Mouse (Mus musculus) fibroblast of lung, adult 2 months (primary cell): ENCODE measurements at regions not wholly inside any gene's neighbourhood (a gene's known extent, or its start where the extent isn't known, plus 50 kb on each side); places are given as distances from the start of the nearest gene placed in this dataset.

Source experiments
- DNase-seq: peaks from one replicate; pipeline ENCODE4 v3.0.0-alpha.2; 2011; ENCODE audit warnings: low read depth

DNA sequence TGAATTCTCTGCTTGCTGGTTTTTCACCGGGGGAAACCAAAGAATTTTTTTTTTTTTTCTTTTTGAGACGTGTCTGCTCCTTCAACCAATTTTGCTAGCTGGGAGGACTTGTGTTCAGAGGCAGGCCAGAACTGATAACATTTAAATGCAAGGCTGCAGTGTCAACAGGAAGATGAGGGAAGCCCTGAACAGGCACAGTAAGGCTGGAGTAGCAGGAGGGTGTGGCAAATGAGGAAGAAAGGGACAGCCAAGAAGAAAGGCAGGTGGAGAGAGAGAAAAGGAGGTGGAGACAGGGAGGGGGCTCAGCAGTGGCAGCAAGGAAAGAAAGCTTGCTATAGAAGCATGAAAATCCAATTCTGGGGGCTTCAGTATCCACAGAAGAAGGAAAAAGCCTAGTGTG lies 130.4 kb upstream of the Cadm1 start:
- no peak for DNase-seq

DNA sequence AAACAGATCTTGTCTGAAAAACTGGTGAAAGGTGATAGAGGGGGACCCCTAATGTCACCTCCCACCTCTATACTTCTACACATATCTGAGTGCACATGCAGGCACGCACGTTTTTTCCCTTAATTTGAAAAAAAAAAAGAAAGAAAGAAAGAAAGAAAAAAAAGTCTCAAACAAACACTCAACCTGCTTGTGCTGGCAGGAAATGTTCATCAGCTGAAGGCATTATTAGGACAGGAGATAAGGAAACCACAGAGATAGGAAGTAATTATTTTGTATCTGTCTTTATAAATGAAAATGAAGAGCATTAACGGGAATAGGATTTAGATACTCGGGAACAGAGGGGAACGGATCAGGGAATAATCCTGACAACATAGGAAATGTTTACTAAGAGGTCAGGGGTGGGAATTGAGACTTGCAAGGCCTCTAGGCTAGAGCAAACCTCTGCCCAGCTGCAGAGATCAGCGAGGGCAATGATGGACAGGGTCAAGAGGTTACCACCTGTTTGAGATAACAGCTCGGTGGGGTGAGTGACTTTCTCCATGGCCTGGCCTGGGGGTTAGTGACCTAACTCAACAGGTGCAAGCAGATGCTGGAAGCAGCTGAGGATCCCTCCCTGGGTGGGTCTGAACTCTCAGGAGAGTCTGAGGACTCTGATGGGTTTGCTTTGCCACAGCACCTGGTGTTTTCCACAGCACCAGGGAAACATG lies 129.7 kb upstream of the Cadm1 start:
- no peak for DNase-seq

DNA sequence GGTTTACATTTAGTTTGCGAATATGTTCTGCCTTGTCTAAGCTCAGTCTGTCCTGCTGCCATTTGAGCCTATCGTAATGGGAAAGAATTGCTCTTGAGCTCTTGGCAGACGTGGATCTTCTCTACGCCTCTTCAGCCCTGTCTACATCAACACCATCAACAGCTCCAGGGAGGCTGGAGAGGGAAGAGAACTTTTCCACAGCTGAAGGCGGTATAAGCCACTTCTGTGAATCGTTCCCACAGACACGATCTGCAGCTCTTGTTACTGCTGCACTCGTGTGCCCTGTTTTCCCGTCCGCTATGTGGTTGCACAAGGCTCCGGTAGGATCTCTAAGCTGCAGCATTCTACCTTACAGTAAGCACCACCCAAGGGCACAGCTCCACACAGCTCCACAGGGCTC lies 128.5 kb upstream of the Cadm1 start:
- DNase-seq: no peak

DNA sequence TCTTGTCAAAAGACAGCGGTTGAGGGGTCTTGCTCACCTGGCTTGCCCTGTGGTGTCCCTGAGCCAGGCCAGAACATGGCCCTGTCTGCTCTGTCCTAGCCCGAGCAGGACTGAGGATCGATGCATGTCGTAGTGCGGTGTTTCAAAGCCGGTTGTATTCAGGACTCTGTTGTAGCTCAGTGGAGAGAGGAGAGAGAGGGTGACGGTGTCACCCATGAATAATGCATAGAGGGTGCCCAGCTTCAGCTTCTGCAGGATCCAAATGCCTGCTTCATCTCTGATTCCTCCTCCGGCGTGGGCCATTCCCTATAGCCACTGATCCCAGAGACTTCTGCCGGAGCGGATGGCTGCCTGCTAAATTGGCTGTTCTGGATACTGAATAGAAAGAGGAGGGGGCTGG lies 126.7 kb upstream of the Cadm1 start:
- no peak for DNase-seq

DNA sequence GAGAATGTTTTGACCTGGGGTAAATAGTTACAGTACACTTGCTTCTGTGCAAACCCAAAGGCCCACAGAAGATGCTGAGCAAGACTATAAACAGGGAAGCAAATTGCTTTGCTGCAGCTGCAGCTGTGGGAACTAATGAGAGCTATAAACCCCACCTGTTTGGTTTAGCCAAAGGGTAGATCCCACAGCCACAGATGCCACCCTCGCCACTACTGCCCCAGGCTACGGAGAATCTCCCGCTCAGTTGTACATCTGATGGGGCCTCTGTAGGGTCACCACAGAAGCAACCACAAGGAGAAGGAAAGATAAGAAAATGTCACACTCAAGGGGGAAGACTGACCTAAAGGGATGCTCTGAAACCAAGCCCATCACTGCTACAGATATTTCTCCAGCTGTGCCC lies 125.2 kb upstream of the Cadm1 start:
- no peak for DNase-seq

DNA sequence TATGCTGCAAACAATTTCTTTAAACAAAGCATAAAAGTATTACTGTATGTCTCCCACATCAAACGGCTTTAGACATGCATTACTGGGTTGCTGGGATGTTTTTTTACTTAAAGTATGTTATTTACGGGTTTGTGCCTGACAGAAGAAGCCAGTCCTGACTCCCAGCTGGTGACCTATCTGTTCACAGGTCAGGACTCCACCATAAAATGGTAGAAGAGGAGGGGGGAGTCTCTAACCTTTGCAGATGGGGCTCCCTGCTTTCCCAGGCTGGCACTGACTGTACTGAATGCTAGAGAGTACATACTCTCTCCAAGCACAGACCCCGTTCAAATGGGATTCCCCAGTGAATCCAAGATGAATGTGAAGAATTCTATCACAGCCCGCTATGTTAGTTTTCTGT lies 124.4 kb upstream of the Cadm1 start:
- no peak for DNase-seq

DNA sequence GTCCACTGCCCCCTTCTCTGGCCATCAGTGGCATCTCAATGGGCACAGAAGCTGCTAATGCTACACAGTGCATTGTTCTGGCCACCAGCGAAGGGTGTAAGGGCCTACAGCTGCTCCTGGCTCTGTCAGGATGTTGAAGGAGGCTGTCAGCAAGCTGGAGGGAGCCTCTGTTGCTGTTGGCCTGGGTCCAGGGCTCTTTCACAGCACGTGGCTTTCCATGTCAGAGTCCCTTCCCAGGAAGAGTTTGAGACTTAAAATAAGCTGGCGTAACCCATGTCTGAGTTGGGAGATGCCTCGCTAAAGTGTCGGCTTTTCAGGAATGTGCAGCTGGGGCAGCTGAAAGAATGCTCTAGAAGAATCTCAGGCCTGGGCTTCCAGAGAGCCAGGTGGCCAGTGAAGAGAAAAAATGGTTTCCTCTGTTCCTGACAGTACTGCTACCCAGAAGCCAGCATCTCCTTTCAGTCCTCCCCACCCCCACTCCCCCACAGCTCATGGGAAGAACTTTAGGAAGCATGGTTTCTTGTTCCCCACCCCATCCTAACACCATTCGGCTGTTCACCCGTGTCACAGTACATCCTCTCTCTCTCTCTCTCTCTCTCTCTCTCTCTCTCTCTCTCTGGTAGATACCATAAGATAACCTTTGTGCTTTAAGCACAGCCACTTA lies 122.8 kb upstream of the Cadm1 start:
- no peak for DNase-seq

DNA sequence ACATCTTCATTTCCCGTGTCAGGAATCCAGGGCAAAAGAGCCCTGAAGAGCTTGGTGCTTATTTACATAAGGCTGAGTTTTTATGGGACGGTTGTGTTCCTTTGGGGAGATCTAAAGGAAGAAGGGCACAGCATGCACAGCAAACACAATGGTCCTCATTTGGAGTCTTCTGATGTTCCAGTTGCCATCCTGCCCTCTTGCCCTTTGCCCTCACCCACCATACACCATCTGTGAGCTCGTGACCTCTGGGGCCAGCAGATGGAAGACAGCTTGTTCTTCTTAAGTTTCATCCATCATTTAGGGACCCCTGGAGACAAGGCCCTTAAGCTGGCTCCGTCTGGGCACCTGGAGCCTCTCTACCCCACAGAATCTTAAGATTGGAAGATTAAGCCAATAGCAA lies 121.9 kb upstream of the Cadm1 start:
- no peak for DNase-seq

DNA sequence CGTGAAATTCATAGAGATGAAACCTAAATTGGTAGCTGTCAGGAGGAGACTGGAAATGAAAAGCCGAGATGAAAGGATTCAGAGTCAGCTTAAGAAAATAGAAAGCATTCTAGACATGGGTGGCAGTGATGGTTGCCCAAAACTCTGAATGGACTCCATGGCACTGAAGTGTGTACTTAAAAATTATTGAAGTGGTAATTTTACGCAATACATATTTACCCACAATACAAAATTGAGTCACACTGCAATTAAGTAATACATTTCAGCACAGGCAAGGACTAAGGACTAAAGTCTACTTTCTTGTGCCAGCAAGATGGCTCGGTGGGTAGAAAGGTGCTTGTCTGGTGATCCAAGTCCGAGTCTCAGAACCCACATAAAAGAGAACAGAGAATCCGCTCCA lies 120.4 kb upstream of the Cadm1 start:
- no peak for DNase-seq

DNA sequence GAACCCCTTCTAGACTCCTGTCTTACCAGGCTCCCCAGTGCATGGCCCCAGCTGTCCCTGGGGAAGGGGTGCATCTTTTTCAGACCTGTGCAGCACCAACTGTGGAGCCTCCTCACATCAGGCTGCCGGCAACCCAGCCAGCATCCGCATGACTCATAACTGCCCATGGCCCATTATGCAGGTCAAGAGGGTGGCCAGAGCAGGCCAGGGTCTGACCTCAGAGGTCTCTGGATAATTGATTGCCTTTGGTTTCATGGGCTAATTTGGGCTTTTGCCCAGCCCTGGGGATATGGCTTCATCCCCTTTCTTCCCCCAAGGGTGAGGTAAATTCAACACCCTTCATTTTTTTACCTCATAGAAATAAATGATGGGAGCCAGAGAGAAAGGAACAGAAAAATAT lies 117.2 kb upstream of the Cadm1 start:
- DNase-seq: no peak

DNA sequence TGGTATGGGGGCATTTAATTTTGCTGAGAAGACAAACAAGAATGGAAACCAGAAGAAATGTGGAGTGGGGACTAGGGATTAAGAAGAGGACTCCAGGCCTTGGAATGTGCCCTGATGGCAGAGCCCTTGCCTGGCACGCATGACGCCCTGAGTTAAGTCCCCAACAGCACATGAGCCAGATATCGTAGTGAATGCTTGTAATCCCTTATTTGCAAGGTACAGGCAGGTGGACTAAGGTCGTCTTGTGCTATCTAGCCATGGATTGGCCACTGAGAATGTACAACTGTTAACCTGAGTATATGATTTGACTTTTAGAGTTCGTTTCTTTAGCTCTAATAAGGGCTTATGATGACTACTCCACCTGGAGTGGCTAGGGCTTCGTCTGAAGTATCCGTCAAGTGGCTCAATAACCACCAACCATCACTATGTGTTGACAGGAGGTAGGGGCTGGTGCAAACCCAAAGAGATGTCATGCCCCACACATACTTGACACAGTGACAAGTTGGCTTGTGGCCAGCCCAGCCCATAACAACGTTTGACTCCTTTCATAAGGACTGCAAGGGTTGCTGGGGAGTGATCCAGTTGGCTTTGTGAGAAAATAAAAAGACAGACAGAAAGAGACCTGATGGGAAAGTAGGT lies 115.5 kb upstream of the Cadm1 start:
- no peak for DNase-seq

DNA sequence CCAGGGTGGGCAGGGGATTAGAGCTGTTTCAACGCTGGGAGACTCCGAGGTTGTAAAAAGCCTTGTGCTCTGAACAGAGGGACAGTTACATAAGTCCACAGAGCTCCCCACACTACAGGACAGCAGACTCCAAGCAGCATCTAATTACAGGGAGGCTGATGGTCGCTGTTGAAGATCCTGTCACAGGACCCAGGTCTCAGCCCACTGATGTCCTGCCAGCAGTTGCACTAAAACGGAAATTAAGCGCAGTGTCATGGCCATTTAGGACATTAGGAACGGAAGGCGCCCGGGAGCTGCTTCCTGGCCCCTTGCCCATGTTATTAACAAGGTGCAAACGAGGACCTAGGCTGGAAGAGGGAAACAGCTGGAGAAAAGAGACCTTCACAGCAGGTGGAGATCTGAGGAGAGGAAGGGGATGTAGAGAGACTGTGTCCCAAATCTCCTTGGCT lies 107.8 kb upstream of the Cadm1 start:
- DNase-seq: no peak

DNA sequence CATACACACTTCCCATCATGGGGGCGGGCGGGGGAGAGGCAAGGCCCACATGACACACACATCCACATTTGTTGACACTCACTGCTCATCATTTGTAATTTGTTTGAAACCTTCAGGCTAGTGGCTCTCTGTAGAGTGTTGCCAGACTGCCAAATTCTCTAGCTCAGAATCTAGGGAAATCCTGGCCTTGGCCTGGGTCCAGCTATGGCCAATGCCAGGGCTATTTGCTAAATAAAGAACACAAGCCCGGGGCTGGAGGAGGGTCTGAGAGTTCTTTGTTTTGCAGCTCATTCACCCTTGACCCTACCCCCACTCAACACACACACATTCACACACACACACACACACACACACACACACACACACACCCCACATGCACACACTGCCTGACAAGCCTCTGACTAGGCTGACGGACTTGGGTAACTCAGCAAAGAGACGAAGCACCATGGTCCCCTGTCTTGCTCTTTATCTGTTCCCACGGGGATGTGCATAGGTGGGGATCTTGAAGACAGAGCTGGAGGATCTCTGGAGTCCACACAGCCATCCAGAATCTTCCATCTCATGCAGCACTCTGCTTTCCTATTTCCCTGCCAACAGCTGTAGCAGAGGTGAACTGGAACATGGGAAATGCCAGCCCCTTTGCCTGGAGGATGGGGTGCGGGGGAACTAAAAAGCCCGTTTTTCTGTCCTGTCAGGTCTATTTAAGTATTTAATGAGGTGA lies 107.1 kb upstream of the Cadm1 start:
- DNase-seq: no peak

DNA sequence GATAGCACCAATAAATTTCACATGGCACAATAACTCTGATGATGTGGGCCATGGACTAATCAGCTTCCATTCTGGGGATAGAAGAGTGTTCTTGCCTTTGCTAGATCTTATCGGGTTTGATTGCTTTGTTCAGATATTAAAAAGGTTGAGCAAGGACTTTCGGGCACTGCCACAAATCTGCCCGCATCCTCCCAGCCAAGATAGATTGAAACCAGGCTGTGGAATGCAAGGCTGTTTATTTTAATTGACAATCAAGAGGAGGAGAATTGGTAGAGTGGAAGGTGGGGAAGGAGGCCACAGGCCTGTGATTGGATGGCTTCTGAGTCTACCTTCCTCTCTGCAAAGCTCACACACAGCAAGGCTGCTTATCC lies 106.5 kb upstream of the Cadm1 start:
- DNase-seq: no peak

DNA sequence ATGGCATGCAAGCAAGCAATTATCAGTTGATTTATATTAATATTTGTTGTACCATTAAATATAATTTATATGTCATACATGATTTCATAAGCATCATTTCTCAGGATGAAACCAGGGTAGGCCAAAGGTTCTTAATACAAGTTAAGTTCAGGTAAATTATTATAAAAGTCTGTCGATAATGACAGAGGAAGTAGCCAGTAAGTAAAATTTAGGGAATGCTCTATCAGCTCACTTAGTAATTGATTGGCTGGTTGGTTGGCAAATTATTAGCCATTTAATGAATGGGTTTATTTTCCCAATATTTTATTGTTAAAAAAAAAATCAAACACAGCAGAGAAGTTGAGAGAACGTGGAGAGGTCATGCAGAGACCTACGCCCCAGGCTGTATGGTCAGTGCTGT lies 105.8 kb upstream of the Cadm1 start:
- no peak for DNase-seq

DNA sequence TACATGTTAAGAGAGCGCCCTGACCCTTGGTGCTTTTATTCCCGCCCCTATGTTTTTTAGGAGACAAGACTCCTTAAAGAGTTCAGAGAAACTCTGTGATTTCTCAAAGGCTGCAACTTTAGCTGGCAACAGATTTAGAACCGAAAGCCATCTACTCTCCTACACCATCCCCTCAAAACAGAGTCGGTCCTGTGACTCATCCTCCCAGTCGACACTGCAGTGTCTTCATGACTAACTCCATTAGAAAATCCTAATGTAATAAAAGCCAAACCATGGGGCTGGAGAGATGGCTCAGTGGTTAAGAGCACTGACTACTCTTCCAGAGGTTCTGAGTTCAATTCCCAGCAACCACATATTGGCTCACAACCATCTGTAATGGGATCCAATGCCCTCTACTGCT lies 103.3 kb upstream of the Cadm1 start:
- DNase-seq: no peak

DNA sequence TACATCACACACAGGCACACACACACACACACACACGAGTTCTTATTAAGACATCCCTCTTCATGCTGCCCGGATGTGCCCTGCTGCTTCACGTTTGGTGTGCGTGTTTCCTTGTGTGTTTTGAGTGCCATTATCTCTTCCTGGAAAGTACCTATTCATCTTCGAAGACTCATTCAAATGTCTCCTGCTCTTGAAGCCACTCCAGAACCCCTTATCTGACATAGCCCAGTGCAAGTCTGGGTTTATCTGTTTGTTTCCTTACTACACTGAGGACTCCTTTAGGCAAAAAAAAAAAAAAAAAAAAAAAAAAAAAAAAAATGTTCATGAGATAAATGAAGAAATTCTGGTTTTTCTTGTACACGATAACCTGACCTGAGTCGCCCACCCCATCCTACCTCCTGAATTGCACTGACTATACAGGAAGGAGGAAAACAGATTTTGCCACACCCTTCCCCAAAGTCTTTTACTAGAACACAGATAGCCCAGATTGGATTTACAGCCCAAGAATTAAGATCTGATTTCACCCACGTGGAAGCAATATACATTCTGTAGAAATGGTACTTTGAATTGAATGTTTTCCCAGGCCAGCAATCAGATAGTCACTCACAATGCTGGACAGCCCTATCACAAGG lies 101.1 kb upstream of the Cadm1 start:
- no peak for DNase-seq

DNA sequence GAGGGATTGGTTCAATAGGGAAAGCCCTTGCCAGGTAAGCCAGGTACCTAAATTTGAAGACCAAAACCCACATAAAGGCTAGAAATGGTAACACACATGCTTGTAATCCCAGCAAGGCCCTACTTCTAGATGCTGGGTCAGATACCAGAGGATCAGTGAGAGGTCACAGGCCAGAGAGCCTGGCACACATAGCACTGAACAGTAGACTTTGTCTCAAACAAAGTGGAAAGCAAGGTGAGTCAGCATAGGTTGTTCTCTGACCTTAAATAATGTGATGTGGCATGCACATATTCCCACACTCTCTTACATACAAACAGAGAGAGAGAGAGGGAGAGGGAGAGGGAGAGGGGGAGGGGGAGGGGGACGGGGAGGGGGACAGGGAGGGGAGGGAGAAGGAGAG lies 100.3 kb upstream of the Cadm1 start:
- DNase-seq: no peak

DNA sequence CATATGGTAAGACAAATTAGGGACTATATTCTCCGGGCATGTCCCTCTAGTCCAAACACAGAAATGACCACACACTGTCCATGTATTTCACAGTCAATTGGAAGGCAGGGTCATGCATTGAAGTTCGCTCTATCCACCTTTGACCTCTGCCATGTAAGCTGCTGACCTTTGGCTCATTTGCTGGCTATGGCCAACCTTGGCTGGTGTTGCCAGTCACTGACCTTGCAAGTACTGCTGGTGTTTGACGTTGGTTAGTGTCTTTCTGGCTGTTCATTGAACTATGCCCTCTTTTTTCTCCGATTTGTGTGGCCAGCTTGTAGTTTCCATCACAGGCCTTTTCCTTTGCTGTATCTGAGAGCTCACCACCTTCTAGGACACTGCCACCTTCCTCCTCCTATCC lies 97.3 kb upstream of the Cadm1 start:
- DNase-seq: no peak

DNA sequence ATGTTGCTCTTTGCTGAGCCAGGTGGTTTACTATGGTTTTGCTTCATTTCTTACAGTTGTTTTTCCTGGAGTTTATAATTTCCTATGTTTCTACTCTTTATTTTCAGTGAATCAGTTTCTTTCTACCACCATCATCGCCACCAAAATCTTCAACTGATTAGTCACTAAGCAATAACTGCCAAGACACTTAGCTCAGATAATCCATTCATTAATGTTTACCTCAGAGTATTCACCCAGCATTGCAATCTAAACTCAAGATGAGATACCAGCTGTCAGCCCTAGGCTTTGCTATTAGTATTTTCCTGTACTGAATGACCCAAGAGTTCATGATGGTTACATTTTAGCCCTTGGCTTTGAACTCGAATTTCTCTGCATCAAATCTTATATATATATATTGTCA lies 96.8 kb upstream of the Cadm1 start:
- DNase-seq: no peak

DNA sequence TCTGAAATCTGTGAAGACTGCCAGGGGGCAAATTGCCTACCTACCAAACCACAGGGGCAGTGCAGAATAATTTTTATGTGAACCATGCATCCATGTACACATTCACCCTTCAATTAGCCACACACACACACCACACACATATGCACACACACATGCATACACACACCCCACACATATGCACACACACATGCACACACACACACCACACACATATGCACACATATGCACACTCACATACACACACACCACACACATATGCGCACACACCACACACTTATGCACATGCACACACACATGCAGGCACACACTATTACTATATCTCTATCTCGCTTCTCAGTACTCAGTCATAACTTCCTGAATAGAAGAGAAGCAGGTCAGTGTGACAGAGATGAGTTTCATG lies 95.9 kb upstream of the Cadm1 start:
- no peak for DNase-seq

DNA sequence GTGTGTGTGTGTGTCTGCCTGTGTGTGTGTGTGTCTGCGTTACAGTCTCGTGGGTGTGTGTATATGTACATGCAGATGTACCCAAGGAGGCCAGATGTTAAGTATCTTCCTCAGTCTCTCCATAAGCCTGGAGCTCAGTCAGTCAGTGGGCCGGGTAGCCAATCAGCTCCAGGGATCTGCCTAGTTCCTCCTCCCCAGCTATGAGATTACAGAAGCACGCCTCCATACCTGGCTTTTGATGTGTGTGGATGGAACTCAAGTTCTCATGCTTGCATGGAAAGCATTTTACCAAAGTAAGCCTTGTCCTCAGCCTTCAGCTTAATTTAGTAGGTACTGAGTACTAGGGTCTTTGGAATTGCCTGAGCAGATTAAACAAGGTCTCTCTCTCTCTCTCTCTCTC lies 91.0 kb upstream of the Cadm1 start:
- no peak for DNase-seq

DNA sequence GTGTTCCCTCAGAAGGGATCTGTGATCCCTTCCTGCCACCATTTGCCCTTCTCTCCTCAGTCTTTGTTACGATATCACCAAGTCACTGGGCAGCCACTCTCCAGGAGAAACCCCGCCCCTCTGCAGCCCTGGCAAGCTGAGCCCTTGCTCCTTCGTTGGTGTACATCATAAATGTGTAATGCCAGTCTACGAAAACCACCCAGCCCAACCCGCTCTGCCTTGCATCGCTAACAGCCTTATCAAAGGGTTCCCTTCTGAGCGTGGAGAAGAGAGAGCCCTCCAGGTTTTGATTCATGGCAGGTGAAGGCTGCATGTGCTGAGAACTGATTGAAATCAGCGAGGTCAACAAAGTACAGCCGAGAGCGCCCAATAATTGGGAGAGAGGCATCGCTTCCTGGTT lies 90.5 kb upstream of the Cadm1 start:
- DNase-seq: no peak
